In the genomic region with DNA sequence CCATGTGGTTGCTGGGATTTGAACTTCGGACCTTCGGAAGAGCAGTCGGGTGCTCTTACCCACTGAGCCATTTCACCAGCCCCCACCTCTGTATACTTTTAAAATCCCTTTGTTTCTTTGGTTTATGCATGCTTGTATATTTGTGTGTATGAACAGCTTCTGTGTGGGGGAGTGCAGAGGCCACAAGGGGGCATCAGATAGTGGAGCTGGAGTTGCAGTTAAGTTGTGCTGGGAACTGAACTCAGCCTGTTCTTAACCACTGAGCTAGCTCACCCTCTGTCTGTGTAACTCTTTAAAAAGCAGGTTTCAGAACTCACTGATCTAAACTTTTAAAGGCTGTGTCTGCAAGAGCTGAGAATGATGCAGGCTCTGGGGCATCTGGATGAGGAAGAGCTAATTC, we compare ENCODE assay signal across 22 mouse cellular contexts.
DNase-seq lines count a peak whose midpoint lies in the region; ATAC-seq and TF ChIP-seq lines count a peak whose summit lies in the region.
"Had no signal": no experiment of that assay in that cellular context is flagged by ENCODE, and none has a peak within 500 bp of the region (broad histone marks: within the 10 kb centered on the region; RNA-seq: fewer than 3 reads in every experiment).

No protein-coding gene starts in this region.

- peak; percentile 2 for DNase-seq in CD4-positive, CD25-positive, alpha-beta regulatory T cell, adult 2 months (ENCODE audit: low read depth, low spot score)
- DNase-seq in layer of hippocampus, adult 2 months (ENCODE audit: low spot score in 2 of 2), result no peak
- no peak for DNase-seq in layer of hippocampus, adult 8-10 months (ENCODE audit: low spot score in 2 of 2)
- DNase-seq in thymus, postnatal 4 days, result peak; percentile 13
- no peak for DNase-seq in thymus, postnatal 14 days
- DNase-seq in testis, postnatal 10 days (ENCODE audit: low spot score), result no peak
- DNase-seq in B cell, adult 2 months, result no peak
- DNase-seq: adrenal gland, postnatal 36 days; cerebellum, adult 8-10 months; heart, adult 11 months; heart, postnatal 36 days; kidney, adult 8-10 months; kidney, postnatal 25 days; right cerebral cortex, adult 18-20 months; thymus, postnatal 36 days had no signal

- ATAC-seq in CD4-positive, CD25-positive, alpha-beta regulatory T cell, adult 4 months, result no peak

- H3K27ac ChIP-seq in layer of hippocampus, adult 2 months, result no peak overlapping the region
- H3K27ac ChIP-seq: embryonic facial prominence, embryonic 10.5 days; heart, embryonic 13.5 days; hindbrain, embryonic 14.5 days; lung, embryonic 15.5 days; midbrain, embryonic 12.5 days had no signal

- TF ChIP-seq CTCF in layer of hippocampus, adult 2 months (conservative IDR thresholded peaks at IDR 0.05), result peak; percentile 38

- no peak overlapping the region for H3K4me3 ChIP-seq in layer of hippocampus, adult 2 months
- H3K4me3 ChIP-seq: embryonic facial prominence, embryonic 10.5 days; heart, embryonic 13.5 days; lung, embryonic 15.5 days; midbrain, embryonic 12.5 days; neural tube, embryonic 13.5 days had no signal

Comparison
In these comparisons a context has a peak if more than half of its experiments do, and no peak if none do; other contexts are left out.
1. DNase-seq: peak in CD4-positive, CD25-positive, alpha-beta regulatory T cell, adult 2 months (single experiment) and thymus, postnatal 4 days (single experiment); none in layer of hippocampus, adult 2 months (0 of 2), layer of hippocampus, adult 8-10 months (0 of 2), thymus, postnatal 14 days (single experiment), testis, postnatal 10 days (single experiment) and B cell, adult 2 months (0 of 2).